Mouse (Mus musculus): ENCODE results near the gene Vmn1r26.
"Not testable (repeated sequence)": the region's sequence is repeated elsewhere in the genome, so short reads cannot be mapped to it uniquely, and the experiment has no call there.

Vmn1r26 gene

DNA sequence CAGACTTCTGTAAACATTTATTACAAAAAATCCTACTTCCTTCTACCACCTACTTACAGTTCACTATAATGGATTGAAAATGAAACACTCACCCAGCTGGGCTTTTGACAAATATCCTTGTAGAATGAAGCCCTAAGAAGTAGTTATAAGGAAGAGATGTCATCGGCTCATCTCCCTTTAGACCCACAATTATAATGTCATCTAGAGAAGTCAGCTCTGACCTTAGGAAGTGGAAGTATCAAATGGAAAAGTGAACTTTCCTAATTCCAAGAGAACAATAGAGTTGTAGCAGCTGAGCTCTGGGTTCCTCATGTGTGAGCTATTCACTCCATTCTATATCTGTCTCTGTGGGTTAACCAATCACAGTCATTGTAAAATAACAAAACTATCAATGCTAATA is at the start of gene Vmn1r26:
Gene Vmn1r26, minus strand, starts transcription at position 101 of the 400 bp plus-strand sequence.
- no peak for DNase-seq

DNA sequence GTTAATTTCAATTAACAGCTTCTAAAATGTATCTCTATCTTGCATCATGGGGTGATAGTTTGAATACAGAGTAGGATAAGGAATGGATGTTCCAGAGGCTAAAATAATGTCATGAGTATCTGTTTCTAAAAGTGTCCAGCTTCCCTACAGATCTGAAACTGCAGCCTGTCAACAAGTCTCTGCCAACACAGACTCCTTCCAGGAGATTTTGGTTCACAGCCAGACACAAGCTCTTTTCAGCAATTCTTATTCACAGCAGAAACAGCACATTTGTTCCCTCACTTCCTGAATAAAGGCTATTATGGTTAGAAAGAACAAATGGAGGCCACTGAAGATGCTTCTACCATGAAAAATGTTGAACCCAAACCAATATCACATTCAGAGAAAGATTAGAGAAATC is 29.1 kb upstream of the Vmn1r26 start:
- no peak for DNase-seq

DNA sequence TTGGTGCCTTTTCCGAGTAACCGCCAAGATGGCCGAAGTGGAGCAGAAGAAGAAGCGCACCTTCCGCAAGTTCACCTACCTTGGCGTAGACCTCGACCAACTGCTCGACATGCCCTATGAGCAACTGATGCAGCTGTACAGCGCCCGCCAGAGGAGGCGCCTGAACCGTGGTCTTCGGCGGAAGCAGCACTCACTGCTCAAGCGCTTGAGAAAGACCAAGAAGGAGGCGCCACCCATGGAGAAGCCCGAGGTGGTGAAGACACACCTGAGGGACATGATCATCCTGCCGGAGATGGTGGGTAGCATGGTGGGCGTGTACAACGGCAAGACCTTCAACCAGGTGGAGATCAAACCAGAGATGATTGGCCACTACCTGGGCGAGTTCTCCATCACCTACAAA is 2.5 kb upstream of the Vmn1r26 start:
- DNase-seq, result not testable (repeated sequence)

DNA sequence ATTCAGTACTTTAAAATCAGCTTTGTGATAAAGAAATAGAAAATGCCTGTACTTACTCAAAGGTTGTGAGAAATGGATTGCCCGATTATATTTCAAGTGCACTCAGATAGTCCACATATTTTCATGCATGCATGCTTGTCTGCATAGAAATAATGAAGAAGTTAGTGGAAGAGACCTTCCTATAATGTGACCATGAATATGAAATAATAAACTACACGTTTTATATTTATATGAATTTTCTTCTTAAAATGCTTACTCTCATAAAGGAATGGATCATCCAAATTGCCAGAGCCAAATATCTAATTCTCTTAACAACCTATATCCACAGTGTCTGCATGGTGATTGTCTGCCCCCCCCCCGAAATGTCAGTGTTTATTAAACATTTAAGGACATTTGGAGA is 34.2 kb downstream of the Vmn1r26 start, which contains the start of gene Vmn1r25:
Gene Vmn1r25, minus strand, starts transcription at position 101 of the 400 bp plus-strand sequence.
- no peak for DNase-seq

DNA sequence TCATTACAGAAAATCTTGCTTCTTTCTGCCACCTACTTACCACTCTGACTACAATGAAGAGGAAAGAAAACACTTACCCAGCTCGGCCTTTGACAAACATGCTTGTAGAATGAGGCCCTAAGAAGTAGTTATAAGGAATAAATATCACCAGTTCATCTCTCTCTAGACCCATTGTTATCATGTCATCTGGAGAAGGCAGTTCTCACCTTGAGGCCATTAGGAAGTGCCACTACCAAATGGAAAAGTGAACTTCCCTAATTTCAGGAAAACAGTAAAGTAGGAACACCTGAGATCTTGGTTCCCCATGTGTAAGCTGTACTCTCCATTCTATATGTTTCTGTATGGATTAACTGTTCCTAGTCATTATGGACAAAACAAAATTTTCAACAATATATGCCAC is 53.6 kb downstream of the Vmn1r26 start, which contains the start of gene Vmn1r24:
Gene Vmn1r24, minus strand, starts transcription at position 101 of the 400 bp plus-strand sequence.
- not testable (repeated sequence) for DNase-seq
